Mouse (Mus musculus) myocyte (in vitro differentiated cells): ENCODE data around the gene Fanca. TPM values are rescaled to one million over a fixed set of nuclear protein-coding genes. Genes with fewer than 3 reads are reported as not detected.

Source experiments
- H3K27me3 ChIP-seq: one replicate; pipeline ENCODE4 v1.6.1; 2011; ENCODE audit not compliant: control insufficient read depth, insufficient read depth, insufficient read length
- H3K36me3 ChIP-seq: one replicate; pipeline ENCODE4 v1.6.1; 2011; ENCODE audit not compliant: control insufficient read depth, insufficient read depth
- H3K4me2 ChIP-seq: one replicate; pipeline ENCODE4 v1.6.1; 2011; ENCODE audit warnings: low read depth, control low read depth
- H3K4me3 ChIP-seq: one replicate; pipeline ENCODE4 v1.5.1; 2011; ENCODE audit warnings: mild to moderate bottlenecking, control low read depth, moderate library complexity
- H3K79me2 ChIP-seq: one replicate; pipeline ENCODE4 v1.6.1; 2011; ENCODE audit not compliant: control insufficient read depth, insufficient read depth
- H3ac ChIP-seq: one replicate; pipeline ENCODE4 v1.6.1; 2011; ENCODE audit not compliant: control insufficient read depth, insufficient read length
- CEBPB ChIP-seq: IDR thresholded peaks from 2 replicates; pipeline ENCODE4 v1.6.1; 2011; ENCODE audit warnings: mild to moderate bottlenecking, moderate library complexity; ENCODE audit not compliant: poor library complexity, insufficient read depth, severe bottlenecking
- E2F4 ChIP-seq: IDR thresholded peaks from one replicate; pipeline ENCODE4 v1.6.1; 2011; ENCODE audit warnings: mild to moderate bottlenecking, control low read depth, moderate library complexity; ENCODE audit not compliant: insufficient read depth
- MAX ChIP-seq: IDR thresholded peaks from one replicate; pipeline ENCODE4 v1.6.1; 2011; ENCODE audit warnings: low read depth, mild to moderate bottlenecking, control low read depth
- MYOD1 ChIP-seq, 3 experiments: IDR thresholded peaks; one replicate each; pipeline ENCODE4 v1.6.1; 2011; ENCODE audit warnings: control low read depth in 2 of 3, low read depth in 2 of 3, mild to moderate bottlenecking in 2 of 3, moderate library complexity in 1 of 3; ENCODE audit not compliant: insufficient read length in 2 of 3, control insufficient read depth in 1 of 3
- MYOG ChIP-seq, 3 experiments: IDR thresholded peaks; one replicate each; pipeline ENCODE4 v1.6.1; 2011; ENCODE audit warnings: control low read depth in 2 of 3, low read depth in 2 of 3, mild to moderate bottlenecking in 2 of 3; ENCODE audit not compliant: insufficient read length in 2 of 3, control insufficient read depth in 1 of 3, insufficient read depth in 1 of 3
- POLR2A ChIP-seq: IDR thresholded peaks from one replicate; pipeline ENCODE4 v1.6.1; 2011; ENCODE audit warnings: low read depth, mild to moderate bottlenecking, control low read depth, moderate library complexity; ENCODE audit not compliant: insufficient read length
- POLR2AphosphoS2 ChIP-seq: IDR thresholded peaks from one replicate; pipeline ENCODE4 v1.6.1; 2011; ENCODE audit warnings: low read depth, control low read depth; ENCODE audit not compliant: insufficient read length
- REST ChIP-seq: IDR thresholded peaks from one replicate; pipeline ENCODE4 v1.6.1; 2011; ENCODE audit warnings: mild to moderate bottlenecking, control low read depth, moderate library complexity; ENCODE audit not compliant: insufficient read depth, insufficient read length
- SRF ChIP-seq: IDR thresholded peaks from one replicate; pipeline ENCODE4 v1.6.1; 2011; ENCODE audit warnings: low read depth; ENCODE audit not compliant: control insufficient read depth, insufficient read length
- TCF12 ChIP-seq: IDR thresholded peaks from one replicate; pipeline ENCODE4 v1.6.1; 2011; ENCODE audit warnings: mild to moderate bottlenecking, control low read depth; ENCODE audit not compliant: poor library complexity, insufficient read depth, severe bottlenecking
- TCF3 ChIP-seq: IDR thresholded peaks from one replicate; pipeline ENCODE4 v1.6.1; 2011; ENCODE audit warnings: low read depth, control low read depth; ENCODE audit not compliant: insufficient read length
- USF1 ChIP-seq: IDR thresholded peaks from one replicate; pipeline ENCODE4 v1.6.1; 2011; ENCODE audit warnings: low read depth, mild to moderate bottlenecking, control low read depth, moderate library complexity
- polyA plus RNA-seq: library from polyadenylated mRNA; unstranded; fragments of >200 nt; fragmentation: generic; extraction: Trizol; gene quantifications from one replicate; pipeline ENCODE4 v1.2.1, GENCODE M21; 2012; ENCODE audit warnings: missing spikeins

The Fanca gene
- polyA plus RNA-seq, 1 experiment: 4.0 TPM

- Histone ChIP-seq H3K4me2 (peak overlapping the region; percentile 64), H3K27me3 (no peaks in the 10 kb centered on the region), H3ac (peak overlapping the region; percentile 2), H3K79me2 (no peaks in the 10 kb centered on the region), H3K36me3 (no peaks in the 10 kb centered on the region), H3K4me3 (peak overlapping the region; percentile 22)
- TF ChIP-seq MYOG (IDR thresholded peaks at IDR 0.05; ENCODE audit: control insufficient read depth in 1 of 3, insufficient read depth in 1 of 3, insufficient read length in 2 of 3, low read depth in 2 of 3): no peak
- TF ChIP-seq USF1: no peak
- TF ChIP-seq POLR2AphosphoS2: no peak
- TF ChIP-seq TCF3: no peak
- TF ChIP-seq MYOD1 (IDR thresholded peaks at IDR 0.05; ENCODE audit: control insufficient read depth in 1 of 3, insufficient read length in 2 of 3, low read depth in 2 of 3): no peak
- no peak for TF ChIP-seq POLR2A
- TF ChIP-seq REST: no peak
- no peak for TF ChIP-seq E2F4
- TF ChIP-seq SRF: no peak
- no peak for TF ChIP-seq CEBPB
- TF ChIP-seq TCF12: no peak
- no peak for TF ChIP-seq MAX
Measured at GRCm38 (mm10) chr8:123331810-123332209, 13.4 kb upstream of the Fanca start.

- H3K27me3 ChIP-seq: no peaks in the 10 kb centered on the region
- peak overlapping the region; percentile 64 for H3K4me2 ChIP-seq
- no peak for TF ChIP-seq CEBPB
- no peaks in the 10 kb centered on the region for H3K36me3 ChIP-seq
- H3ac ChIP-seq: no peak overlapping the region
- no peaks in the 10 kb centered on the region for H3K79me2 ChIP-seq
- H3K4me3 ChIP-seq: peak overlapping the region; percentile 22
Measured at GRCm38 (mm10) chr8:123331301-123331700, 12.9 kb upstream of the Fanca start.

- Histone ChIP-seq H3K79me2 (no peaks in the 10 kb centered on the region), H3K36me3 (no peaks in the 10 kb centered on the region), H3ac (no peak overlapping the region), H3K4me3 (no peak overlapping the region), H3K4me2 (peak overlapping the region; percentile 64), H3K27me3 (no peaks in the 10 kb centered on the region)
- TF ChIP-seq TCF3 (no peak), POLR2A (no peak), E2F4 (no peak), TCF12 (no peak), POLR2AphosphoS2 (no peak), MYOD1 (IDR thresholded peaks at IDR 0.05; ENCODE audit: control insufficient read depth in 1 of 3, insufficient read length in 2 of 3, low read depth in 2 of 3) (no peak), USF1 (no peak), MAX (no peak), CEBPB (no peak), REST (no peak), MYOG (IDR thresholded peaks at IDR 0.05; ENCODE audit: control insufficient read depth in 1 of 3, insufficient read depth in 1 of 3, insufficient read length in 2 of 3, low read depth in 2 of 3) (no peak)
Measured at GRCm38 (mm10) chr8:123330701-123331100, 12.3 kb upstream of the Fanca start.

- TF ChIP-seq MYOG (IDR thresholded peaks at IDR 0.05; ENCODE audit: control insufficient read depth in 1 of 3, insufficient read depth in 1 of 3, insufficient read length in 2 of 3, low read depth in 2 of 3) (no peak), POLR2AphosphoS2 (no peak), MAX (no peak), MYOD1 (IDR thresholded peaks at IDR 0.05; ENCODE audit: control insufficient read depth in 1 of 3, insufficient read length in 2 of 3, low read depth in 2 of 3) (no peak), TCF12 (no peak), USF1 (no peak), CEBPB (no peak), E2F4 (no peak), REST (no peak), SRF (no peak), TCF3 (no peak), POLR2A (no peak)
- Histone ChIP-seq H3K4me3 (no peak overlapping the region), H3K79me2 (no peaks in the 10 kb centered on the region), H3ac (no peak overlapping the region), H3K4me2 (no peak overlapping the region), H3K36me3 (no peaks in the 10 kb centered on the region), H3K27me3 (no peaks in the 10 kb centered on the region)
Measured at GRCm38 (mm10) chr8:123329961-123330360, 11.6 kb upstream of the Fanca start.

GRCm38 (mm10) chr8:123329350-123329749, 11.0 kb upstream of the Fanca start:
- H3K4me3 ChIP-seq: no peak overlapping the region
- no peaks in the 10 kb centered on the region for H3K79me2 ChIP-seq
- H3ac ChIP-seq: no peak overlapping the region
- no peaks in the 10 kb centered on the region for H3K36me3 ChIP-seq
- no peak for TF ChIP-seq MAX
- TF ChIP-seq POLR2AphosphoS2: no peak
- no peak for TF ChIP-seq CEBPB
- TF ChIP-seq TCF3: no peak
- TF ChIP-seq MYOG (IDR thresholded peaks at IDR 0.05; ENCODE audit: control insufficient read depth in 1 of 3, insufficient read depth in 1 of 3, insufficient read length in 2 of 3, low read depth in 2 of 3): no peak
- TF ChIP-seq E2F4: no peak
- no peak for TF ChIP-seq USF1
- no peak for TF ChIP-seq SRF
- no peak for TF ChIP-seq MYOD1 (IDR thresholded peaks at IDR 0.05; ENCODE audit: control insufficient read depth in 1 of 3, insufficient read length in 2 of 3, low read depth in 2 of 3)
- TF ChIP-seq TCF12: no peak
- TF ChIP-seq POLR2A: no peak
- no peak overlapping the region for H3K4me2 ChIP-seq
- no peaks in the 10 kb centered on the region for H3K27me3 ChIP-seq
